Mouse (Mus musculus): ENCODE results near the gene Aldh5a1. TPM values are rescaled to one million over a fixed set of nuclear protein-coding genes. Genes with fewer than 3 reads are reported as not detected.

The Aldh5a1 gene
- polyA plus RNA-seq, 1 experiment from 2014 or later, result 10.6 TPM

DNA sequence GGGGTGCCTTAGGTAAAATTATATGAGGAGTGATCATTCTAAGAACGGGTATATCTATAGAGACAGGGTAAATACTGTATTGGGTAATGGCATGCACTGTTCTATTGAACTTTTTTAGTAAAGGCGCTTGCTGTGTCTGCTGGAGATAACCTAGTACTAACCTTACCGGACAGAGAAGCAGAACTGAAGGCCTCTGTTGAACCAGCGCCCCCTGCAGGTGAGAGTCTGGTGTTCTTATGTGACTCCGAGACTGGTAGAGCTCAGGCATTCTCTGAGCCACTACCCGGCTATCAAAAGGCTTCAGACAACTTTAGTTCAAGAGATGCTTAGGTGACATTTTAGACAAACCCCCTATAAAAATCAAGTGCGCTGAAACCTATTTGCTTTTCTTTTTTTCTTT is 74.9 kb downstream of the Aldh5a1 start:
- Histone ChIP-seq H3K4me3 (no peak overlapping the region), H3K36me3 (no peaks in the 10 kb centered on the region), H3K4me2 (no peak overlapping the region), H3K9me3 (no peaks in the 10 kb centered on the region), H3K27me3 (replicated peaks) (no peaks in the 10 kb centered on the region), H3K27ac (replicated peaks) (no peak overlapping the region), H3K9ac (no peak overlapping the region), H3K4me1 (peaks cover 4% of the 10 kb centered on the region)
- no peak for ATAC-seq (ENCODE audit: extremely low read depth, insufficient number of reproducible peaks, low FRiP score, low TSS enrichment)
- 58% methylated on average over 7 of the region's 7 CpGs for WGBS

DNA sequence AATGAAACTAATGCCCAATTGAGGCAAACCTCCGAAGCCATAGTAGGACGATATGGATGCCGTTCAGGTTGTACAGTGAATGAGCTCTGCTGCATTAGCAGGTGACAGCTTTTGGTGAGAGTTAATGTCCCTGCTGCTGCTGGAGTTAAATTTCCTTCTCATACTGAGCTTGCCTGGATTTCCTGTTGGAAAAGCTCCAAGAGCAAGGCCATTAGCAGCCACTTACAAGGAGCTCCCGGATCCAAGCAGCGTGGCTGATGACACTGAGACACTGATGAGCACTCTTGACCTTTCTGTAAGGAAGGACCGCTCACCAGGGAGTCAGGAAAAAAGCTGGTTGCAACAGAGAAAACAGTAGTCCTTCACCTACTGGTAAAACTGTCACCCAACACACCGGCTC is 75.4 kb downstream of the Aldh5a1 start:
- no peaks in the 10 kb centered on the region for H3K9me3 ChIP-seq
- ATAC-seq (ENCODE audit: extremely low read depth, insufficient number of reproducible peaks, low FRiP score, low TSS enrichment), result no peak
- no peak overlapping the region for H3K27ac ChIP-seq (replicated peaks)
- no peak overlapping the region for H3K4me3 ChIP-seq
- no peaks in the 10 kb centered on the region for H3K36me3 ChIP-seq
- no peak overlapping the region for H3K4me2 ChIP-seq
- WGBS, result 58% methylated on average over 7 of the region's 7 CpGs
- H3K4me1 ChIP-seq, result peaks cover 6% of the 10 kb centered on the region
- no peak overlapping the region for H3K9ac ChIP-seq
- no peaks in the 10 kb centered on the region for H3K27me3 ChIP-seq (replicated peaks)

DNA sequence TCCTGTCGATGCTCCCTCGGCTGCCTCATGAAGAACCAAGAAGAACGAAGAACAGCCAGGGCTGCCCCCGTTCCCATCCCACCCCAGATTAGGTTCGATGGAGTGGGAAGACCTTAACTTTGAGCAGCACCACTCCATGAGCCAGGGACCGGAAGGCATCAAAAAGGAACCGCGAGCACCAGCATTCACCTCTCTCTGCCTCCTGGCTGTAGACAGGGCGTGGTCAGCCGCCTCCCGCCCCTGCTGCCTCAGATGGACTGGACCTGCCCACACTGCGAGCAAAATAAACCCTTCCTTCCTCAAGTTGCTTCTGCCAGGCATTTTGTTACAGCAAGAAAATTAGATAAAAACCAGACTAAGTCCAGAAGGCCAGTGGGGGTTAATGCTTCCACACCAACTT is 76.4 kb downstream of the Aldh5a1 start:
- no peak overlapping the region for H3K27ac ChIP-seq (replicated peaks)
- no peak for ATAC-seq (ENCODE audit: extremely low read depth, insufficient number of reproducible peaks, low FRiP score, low TSS enrichment)
- H3K4me1 ChIP-seq, result peaks cover 6% of the 10 kb centered on the region
- no peak overlapping the region for H3K4me3 ChIP-seq
- 69% methylated on average over 12 of the region's 12 CpGs for WGBS
- no peak overlapping the region for H3K9ac ChIP-seq
- H3K4me2 ChIP-seq, result no peak overlapping the region
- H3K9me3 ChIP-seq, result no peaks in the 10 kb centered on the region
- H3K36me3 ChIP-seq, result no peaks in the 10 kb centered on the region
- no peaks in the 10 kb centered on the region for H3K27me3 ChIP-seq (replicated peaks)

DNA sequence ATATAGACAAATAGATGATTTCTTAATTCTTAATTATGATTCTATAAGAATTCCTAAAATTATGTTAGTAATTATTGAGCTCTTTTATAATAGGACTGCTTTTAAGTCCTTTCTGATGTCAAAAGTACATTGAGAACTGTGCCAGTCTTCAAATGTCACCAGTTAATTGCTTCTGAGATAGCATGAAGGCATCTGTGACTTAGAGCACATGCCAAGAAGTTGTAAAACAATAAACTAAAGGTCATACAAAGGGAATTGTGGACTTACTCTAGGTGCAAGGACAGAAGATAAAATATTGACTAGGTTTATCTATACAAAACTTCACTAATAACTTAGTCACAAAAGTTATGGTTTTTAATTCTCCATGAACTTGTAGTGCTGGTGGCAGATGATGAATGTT is 78.3 kb downstream of the Aldh5a1 start:
- H3K4me2 ChIP-seq, result no peak overlapping the region
- H3K27ac ChIP-seq (replicated peaks), result no peak overlapping the region
- H3K9ac ChIP-seq, result no peak overlapping the region
- no peaks in the 10 kb centered on the region for H3K36me3 ChIP-seq
- peaks cover 6% of the 10 kb centered on the region for H3K4me1 ChIP-seq
- H3K4me3 ChIP-seq, result no peak overlapping the region
- H3K9me3 ChIP-seq, result no peaks in the 10 kb centered on the region
- ATAC-seq (ENCODE audit: extremely low read depth, insufficient number of reproducible peaks, low FRiP score, low TSS enrichment), result no peak
- H3K27me3 ChIP-seq (replicated peaks), result no peaks in the 10 kb centered on the region

Other genes with a start within 250 kb of the Aldh5a1 start
- gene Armh2, start 196.4 kb downstream of the Aldh5a1 start, polyA plus RNA-seq (2015; fragmentation: Nextera tagmentation; extraction: Ambion mirVana), result not detected in 2 replicates
- 102 and 119 TPM in 2 replicates for gene Gmnn, start 175.7 kb downstream of the Aldh5a1 start, polyA plus RNA-seq (2015; fragmentation: Nextera tagmentation; extraction: Ambion mirVana)
- 8.5 and 10.5 TPM in 2 replicates for gene BC005537, start 136.0 kb downstream of the Aldh5a1 start, polyA plus RNA-seq (2015; fragmentation: Nextera tagmentation; extraction: Ambion mirVana)
- 210 and 242 TPM in 2 replicates for gene Acot13, start 106.1 kb downstream of the Aldh5a1 start, polyA plus RNA-seq (2015; fragmentation: Nextera tagmentation; extraction: Ambion mirVana)
- 30.4 and 34.0 TPM in 2 replicates for gene Tdp2, start 106.0 kb downstream of the Aldh5a1 start, polyA plus RNA-seq (2015; fragmentation: Nextera tagmentation; extraction: Ambion mirVana)
- gene D130043K22Rik, start 92.5 kb downstream of the Aldh5a1 start, polyA plus RNA-seq (2015; fragmentation: Nextera tagmentation; extraction: Ambion mirVana), result 0.05 and 0.20 TPM in 2 replicates
- 0.24 and 0.33 TPM in 2 replicates for gene Gpld1, start 5.5 kb upstream of the Aldh5a1 start, polyA plus RNA-seq (2015; fragmentation: Nextera tagmentation; extraction: Ambion mirVana)
- 14.4 and 14.9 TPM in 2 replicates for gene Mrs2, start 82.7 kb upstream of the Aldh5a1 start, polyA plus RNA-seq (2015; fragmentation: Nextera tagmentation; extraction: Ambion mirVana)
- 0.82 and 0.94 TPM in 2 replicates for gene Dcdc2a, start 118.3 kb upstream of the Aldh5a1 start, polyA plus RNA-seq (2015; fragmentation: Nextera tagmentation; extraction: Ambion mirVana)